Mouse (Mus musculus) olfactory bulb, adult 2 months (tissue): Measurements from ENCODE around the gene Brms1.

Experiments used
- CTCF ChIP-seq: fragments of 200-500 bp; IDR thresholded peaks from 2 replicates; pipeline ENCODE4 v1.5.1; 2012; ENCODE audit warnings: low read depth, mild to moderate bottlenecking, low read length, moderate library complexity; ENCODE audit not compliant: insufficient read depth
- POLR2A ChIP-seq: fragments of 200-500 bp; IDR thresholded peaks from 2 replicates; pipeline ENCODE4 v1.6.1; 2012; ENCODE audit warnings: mild to moderate bottlenecking, low read depth, low read length, moderate library complexity; ENCODE audit not compliant: insufficient read depth

DNA sequence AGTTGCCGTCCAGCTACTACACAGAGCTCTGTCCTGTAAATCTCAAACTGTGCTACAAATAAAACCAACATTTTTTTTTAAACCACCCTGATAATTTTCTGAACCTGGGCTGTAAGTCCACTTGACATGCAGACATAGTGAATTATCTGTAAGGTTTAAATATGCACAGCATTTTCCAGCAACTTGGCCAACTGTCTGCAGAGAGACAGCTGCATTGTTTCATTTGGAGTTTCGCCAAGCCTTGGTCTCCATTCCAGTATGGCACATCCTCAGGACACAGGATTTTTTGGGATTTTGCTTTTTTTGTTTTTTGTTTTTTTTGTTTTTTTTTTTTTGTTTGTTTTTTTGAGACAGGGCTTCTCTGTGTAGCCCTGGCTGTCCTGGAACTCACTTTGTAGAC, 19.7 kb upstream of the Brms1 start:
- TF ChIP-seq CTCF (no peak), POLR2A (no peak)
